Mouse (Mus musculus): ENCODE data around the gene Zdhhc14.

DNA sequence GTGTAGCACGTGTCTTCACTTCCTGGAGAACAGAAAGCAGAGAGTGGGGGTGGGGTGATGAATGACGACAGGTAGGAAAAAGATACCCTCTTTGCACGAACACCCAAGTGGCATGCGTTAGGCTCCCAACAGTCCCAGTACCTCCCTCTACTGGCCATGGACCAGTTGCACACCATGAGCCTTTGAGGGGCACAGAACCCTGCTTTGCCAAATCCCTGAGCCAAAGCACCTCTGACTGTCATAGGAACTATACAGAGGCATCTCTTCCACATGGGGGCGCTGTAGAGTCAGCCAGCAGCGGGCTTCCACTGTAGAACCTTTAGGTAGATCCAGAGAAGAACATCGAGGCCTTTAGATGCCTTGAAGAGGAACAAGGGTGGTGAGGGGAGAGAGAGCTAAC, 241.0 kb downstream of the Zdhhc14 start:
- TF ChIP-seq POLR2A (IDR thresholded peaks at IDR 0.05; ENCODE audit: insufficient read length, low read depth) (no peak), MAX (IDR thresholded peaks at IDR 0.05; ENCODE audit: low read depth) (no peak), TCF12 (IDR thresholded peaks at IDR 0.05; ENCODE audit: insufficient read depth, poor library complexity, severe bottlenecking) (no peak)
